Mouse (Mus musculus): ENCODE results near the gene Prph2.

The Prph2 gene

DNA sequence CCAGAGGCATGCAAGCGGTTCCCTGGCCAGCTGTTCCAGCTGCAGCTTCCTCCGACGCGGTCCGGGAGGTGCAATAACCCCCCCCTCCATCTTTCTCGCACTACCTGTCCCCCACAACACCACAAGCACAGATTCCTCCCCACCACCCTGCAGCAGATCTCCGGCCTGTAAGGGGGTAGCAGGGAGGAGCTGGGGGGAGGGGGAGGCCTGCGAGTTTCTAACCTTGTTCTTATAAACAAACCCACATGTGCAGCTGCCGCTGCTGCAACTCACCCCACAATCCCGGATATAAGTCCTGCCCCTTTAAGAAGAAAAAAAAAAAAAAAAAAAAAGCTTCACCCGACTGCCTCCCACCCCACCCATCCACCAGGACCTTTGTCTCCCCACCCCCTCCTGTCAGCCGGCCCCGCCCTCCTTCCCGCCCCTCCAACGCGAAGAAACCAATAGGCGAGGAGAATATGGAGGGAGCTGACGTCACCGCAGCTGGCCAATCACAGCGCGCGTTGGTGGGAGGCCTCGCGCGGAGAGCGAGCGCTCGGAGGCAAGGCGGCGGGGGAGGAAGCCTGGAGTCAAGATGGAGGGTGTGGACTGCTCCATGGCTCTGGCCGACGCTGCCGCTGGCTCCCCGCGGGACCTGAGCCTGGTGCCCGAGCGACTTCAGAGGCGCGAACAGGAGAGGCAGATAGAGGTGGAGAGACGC lies 20.0 kb upstream of the Prph2 start, which contains the start of gene Tbcc:
Gene Tbcc, plus strand, starts transcription at position 569 of the 700 bp plus-strand sequence.
- in situ Hi-C loops (cut with MboI, MseI) = loop anchor here (25.0 kb wide), 1 partner anchor 1522 kb away; the partner anchor contains the start of genes Nfya and Oard1

DNA sequence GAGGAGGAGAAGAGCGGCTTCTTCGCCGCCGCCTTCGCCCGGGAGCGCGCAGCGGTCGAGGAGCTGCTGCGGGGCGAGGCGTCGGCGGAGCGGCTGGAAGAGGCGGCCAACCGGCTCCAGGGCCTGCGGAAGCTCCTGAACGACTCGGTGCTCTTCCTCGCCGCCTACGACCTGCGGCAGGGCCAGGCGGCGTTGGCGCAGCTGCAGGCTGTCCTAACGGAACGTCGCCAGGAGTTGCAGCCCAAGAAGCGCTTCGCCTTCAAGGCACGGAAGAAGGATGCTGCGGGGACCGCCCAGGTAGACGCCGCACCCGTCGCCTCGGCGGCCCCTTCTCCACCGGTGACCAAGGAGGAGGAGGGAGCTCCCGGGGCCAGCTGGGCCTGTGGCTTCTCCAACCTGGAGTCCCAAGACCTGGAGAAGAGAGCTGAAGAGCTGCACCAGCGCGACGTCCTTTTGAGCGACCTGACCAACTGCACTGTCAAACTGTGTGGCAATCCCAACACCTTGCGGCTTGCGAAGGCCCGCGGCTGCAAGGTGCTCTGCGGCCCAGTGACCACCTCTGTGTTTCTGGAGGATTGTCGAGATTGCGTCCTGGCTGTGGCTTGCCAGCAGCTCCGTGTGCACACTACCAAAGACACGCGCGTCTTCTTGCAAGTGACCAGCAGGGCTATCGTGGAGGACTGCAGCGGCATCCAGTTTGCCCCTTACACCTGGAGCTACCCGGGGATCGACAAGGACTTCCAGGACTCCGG lies 19.2 kb upstream of the Prph2 start:
- in situ Hi-C loops (cut with MboI, MseI) = loop anchor here (25.0 kb wide), 1 partner anchor 1521 kb away; the partner anchor contains the start of genes Nfya and Oard1

- in situ Hi-C loops (cut with MboI, MseI) = loop anchor here (25.0 kb wide), 1 partner anchor 1517 kb away; the partner anchor contains the start of genes Nfya and Oard1
Observed at GRCm38 (mm10) chr17:46895426-46895825, 14.8 kb upstream of the Prph2 start.

GRCm38 (mm10) chr17:46897221-46897950 lies 12.9 kb upstream of the Prph2 start:
- in situ Hi-C loops (cut with MboI, MseI) = loop anchor here (25.0 kb wide), 1 partner anchor 1515 kb away; the partner anchor contains the start of genes Nfya and Oard1

GRCm38 (mm10) chr17:46900941-46901340 lies 9.3 kb upstream of the Prph2 start:
- in situ Hi-C loops (cut with MboI, MseI) = no loop called here

- in situ Hi-C loops (cut with MboI, MseI) = no loop called here
Observed at GRCm38 (mm10) chr17:46903876-46904490, 6.3 kb upstream of the Prph2 start.

DNA sequence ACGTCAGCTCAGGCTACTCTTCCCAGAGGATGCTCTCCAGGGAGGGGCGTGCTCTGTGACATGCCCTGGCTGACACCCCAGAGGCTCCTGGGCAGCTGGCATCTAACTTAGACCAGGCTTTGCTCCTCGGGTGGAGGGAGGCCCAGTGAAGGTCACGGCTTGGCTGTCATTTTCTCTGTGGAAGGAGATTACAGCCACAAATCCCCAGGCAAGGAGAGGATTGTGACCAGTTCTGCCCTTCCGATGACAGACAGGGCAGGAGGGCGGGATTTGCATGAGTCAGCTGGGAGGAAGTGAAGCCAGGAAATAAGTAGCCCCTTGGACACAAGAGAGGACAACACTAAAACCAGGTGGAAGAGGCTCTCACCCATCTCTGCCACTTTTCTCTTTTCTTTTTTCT lies 2.1 kb downstream of the Prph2 start:
- in situ Hi-C loops (cut with MboI, MseI) = no loop called here

DNA sequence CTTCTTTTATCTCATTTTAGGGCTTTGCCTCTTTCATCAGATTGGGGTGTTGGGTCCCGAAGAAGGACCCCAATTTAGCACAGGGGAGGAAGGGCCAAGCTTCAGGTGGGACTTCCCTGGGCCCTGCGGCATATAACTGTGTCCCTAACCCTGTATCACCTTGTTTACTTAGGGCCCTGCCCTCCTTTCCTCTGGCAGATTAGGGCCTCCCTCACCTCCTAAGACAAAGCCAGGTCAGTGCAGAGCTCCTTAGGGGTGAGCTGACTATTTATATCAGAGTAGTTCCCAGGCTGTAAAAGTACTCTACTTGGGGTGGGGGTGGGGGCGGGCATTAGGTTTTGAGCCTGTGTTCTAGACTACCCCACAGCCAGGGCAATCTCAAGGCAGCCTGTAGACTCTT lies 4.9 kb downstream of the Prph2 start:
- in situ Hi-C loops (cut with MboI, MseI) = no loop called here

GRCm38 (mm10) chr17:46918951-46919350 lies 8.7 kb downstream of the Prph2 start:
- in situ Hi-C loops (cut with MboI, MseI) = no loop called here

DNA sequence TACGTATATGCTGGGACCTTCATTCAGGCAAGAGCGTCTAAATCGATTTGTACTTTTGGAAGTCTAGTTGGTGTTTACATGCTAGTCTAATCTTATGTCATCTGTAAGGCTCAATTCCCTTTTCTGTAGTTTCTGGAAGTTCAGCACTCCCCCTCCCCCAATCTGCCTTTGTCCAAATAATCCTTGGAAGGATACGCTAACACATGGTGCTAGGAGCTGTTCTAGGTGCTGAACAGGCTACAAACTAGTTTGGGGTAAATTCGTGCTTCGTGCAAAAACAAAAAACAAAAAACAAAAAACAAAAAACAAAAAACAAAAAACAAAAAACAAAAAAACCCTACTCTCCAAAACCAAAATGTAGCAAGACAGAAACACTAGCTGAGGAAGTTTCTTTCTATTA lies 10.6 kb downstream of the Prph2 start:
- in situ Hi-C loops (cut with MboI, MseI) = loop anchor here (5.0 kb wide), 1 partner anchor 101 kb away; no protein-coding TSS in a partner anchor

DNA sequence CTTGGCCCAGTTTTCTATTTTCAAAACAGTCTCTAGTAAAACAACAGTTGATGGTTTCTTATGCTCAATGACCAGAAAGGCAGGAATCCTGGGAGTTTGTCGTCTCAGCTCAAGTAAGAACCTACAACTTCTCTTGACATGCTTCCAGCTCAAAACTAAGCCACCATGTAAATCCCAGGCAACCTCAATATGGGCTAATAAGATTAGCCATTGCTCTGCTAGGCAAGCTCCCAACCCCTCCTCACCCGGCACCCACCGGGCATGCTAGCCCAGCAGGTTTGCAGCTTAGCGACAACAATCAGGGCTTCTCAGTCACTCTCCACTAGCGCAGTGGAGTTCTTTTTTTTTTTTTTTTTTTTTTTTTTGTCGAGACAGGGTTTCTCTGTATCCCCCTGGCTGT lies 15.9 kb downstream of the Prph2 start:
- in situ Hi-C loops (cut with MboI, MseI) = no loop called here

- in situ Hi-C loops (cut with MboI, MseI) = no loop called here
Observed at GRCm38 (mm10) chr17:46926941-46927340, 16.7 kb downstream of the Prph2 start.

- in situ Hi-C loops (cut with MboI, MseI) = no loop called here
Observed at GRCm38 (mm10) chr17:46927781-46928180, 17.5 kb downstream of the Prph2 start.

GRCm38 (mm10) chr17:46929277-46929676 lies 19.0 kb downstream of the Prph2 start:
- in situ Hi-C loops (cut with MboI, MseI) = no loop called here

DNA sequence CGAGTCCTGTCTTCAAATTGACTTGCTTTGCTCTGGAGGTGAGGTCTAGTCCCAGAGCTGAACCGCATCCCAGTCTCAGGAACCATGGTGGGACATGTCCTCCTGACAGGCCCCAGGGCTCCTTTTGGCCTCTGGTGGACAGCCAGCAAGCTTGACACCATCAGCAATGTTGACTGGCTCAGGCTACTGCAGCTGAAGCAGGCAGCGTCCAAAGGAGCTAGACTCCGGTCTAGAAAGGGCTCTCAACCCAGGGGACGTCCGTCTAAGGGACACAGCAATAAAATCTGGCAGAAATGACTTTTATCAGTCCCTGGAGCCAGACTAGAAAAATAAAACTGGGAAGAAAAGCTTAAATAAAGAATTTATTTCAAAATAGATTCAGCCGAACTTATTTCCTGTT lies 19.6 kb downstream of the Prph2 start:
- in situ Hi-C loops (cut with MboI, MseI) = no loop called here

DNA sequence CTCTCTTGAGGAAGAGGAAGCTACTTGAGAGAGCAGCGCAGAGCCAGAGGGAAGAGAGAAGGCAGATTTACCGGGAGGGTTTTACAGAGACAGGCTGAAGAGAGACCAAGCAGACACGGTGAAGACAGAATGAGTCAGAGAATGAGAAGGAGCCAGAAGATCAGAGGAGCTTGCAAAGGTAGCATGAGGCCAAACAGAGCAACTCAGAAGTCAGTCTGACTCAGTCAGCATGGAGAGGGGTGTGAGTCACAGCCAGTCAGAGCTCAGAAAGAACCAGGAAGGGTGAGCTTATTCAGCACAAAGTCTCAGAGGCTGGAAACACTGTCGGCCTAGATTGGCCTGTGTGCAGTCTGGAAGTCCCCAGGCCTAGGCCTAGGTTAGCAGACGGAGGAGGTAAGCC lies 22.7 kb downstream of the Prph2 start:
- in situ Hi-C loops (cut with MboI, MseI) = no loop called here

DNA sequence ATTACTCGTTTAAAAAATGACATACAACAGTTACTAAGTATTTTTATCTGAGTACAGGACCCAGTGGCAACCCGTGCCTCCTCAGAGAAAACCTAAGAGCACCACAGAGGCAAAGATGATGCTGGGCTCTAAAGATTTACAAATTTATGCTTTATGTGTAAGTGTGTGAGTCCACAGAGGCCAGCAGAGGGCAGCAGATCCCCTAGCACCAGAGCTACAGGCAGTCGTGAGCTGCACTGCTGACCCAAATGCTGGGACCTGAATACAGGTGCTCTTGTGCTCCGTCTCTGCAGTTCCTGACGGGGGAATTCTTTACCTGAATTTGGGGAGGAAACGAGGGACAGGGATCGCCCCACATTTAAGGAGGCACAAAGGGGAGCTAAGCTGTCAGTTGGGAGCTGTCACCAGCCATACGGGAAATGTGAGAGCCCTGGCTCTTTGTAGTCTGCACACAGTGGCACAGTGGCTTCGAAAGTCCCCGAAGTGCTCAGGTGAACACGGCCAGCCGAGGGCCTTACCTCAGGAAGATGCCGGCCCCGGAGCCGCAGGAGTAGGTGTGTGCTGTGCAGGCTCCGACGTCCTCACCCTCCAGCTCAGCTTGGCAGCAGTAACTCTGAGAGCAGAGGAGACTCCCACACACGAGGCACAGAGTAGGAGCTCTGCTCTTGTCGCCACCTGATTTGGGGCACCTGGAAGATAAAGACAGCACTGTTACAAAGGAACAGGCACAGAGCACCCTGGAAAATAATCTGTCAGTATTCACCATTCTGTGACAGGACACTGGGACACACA lies 23.5 kb downstream of the Prph2 start:
- in situ Hi-C loops (cut with MboI, MseI) = no loop called here

DNA sequence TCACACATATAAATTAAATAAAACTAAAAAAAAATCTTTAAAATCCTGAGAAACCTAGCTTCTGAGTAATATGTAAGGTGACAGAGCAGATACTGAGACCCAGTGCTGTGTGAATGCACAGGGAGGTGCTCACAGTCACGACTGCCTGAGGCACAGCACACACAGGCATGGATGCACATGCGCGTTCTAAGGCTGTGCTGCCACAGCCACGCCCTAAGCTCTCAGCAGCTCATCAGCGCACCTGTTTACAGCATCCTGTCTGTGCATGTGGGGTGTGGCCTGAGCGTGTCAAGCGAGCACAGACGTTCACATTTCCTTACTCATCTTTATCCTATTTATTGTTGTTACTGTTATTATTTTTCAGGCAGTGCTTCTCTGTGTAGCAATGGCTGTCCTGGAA lies 30.2 kb downstream of the Prph2 start:
- in situ Hi-C loops (cut with MboI, MseI) = no loop called here

DNA sequence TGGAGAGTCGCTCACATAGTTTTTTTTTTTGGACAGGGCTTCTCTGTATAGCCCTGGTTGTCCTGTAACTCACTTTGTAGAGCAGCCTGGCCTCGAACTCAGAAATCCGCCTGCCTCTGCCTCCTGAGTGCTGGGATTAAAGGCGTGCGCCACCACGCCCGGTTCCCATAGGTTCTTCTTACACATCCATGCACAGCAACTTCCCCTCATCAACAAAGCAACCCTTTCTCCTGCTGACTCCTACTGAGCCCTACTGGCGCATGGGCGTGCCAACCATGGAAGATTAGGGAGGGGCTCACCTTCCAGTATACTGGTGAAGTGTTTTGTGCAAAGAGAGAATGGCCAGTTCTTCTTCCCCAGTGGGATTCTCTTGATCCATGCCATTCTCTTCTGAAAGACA lies 32.2 kb downstream of the Prph2 start:
- in situ Hi-C loops (cut with MboI, MseI) = no loop called here

DNA sequence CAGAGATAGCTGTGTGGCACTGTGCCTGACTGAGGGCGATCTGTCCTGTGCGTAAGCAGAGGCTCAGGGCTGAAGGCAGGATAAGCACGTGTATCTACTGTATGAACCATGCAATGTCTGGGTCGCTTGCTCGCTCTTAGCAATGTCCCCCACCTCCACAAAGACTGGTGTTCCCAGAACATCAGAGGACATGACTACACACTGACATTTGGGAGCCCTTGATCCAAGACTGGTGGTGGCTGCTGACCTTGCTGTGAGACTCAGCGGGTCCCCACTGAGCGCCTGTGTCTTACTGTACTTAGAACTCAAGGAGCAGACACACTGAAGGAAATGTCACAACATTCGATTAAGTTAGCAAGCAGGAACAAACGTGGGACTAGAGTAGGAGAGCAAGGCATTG lies 36.0 kb downstream of the Prph2 start:
- in situ Hi-C loops (cut with MboI, MseI) = no loop called here

DNA sequence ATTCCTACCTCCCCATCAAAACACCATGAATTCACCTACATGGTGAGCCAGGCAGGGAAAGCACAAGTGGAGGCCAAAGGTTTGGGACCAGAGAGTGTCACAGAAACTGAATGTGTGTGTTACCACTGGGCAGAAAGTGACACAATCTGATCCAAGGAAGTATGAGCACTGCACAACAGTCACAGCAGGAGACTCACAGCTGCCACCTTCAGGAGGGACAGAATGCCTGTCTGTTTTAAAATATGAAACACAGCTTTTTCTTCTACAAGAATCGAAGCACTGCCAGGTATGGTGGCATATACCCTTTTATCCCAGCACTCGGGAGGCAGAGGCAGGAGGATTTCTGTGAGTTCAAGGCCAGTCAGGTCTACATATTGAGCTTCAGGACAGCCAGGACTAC lies 47.8 kb downstream of the Prph2 start:
- in situ Hi-C loops (cut with MboI, MseI) = loop anchor here (10.0 kb wide), 1 partner anchor 743 kb away; no protein-coding TSS in a partner anchor

Measured in T-helper 1 cell (primary cell).